Mouse (Mus musculus) ovary, postnatal 36 days (tissue): ENCODE results near the gene Olfr360.
"Not testable (repeated sequence)": the region's sequence is repeated elsewhere in the genome, so short reads cannot be mapped to it uniquely, and the experiment has no call there.

Source experiments
- DNase-seq: peaks from one replicate; pipeline ENCODE4 v3.0.0; 2022; ENCODE audit warnings: low spot score, mixed read lengths

The Olfr360 gene

DNA sequence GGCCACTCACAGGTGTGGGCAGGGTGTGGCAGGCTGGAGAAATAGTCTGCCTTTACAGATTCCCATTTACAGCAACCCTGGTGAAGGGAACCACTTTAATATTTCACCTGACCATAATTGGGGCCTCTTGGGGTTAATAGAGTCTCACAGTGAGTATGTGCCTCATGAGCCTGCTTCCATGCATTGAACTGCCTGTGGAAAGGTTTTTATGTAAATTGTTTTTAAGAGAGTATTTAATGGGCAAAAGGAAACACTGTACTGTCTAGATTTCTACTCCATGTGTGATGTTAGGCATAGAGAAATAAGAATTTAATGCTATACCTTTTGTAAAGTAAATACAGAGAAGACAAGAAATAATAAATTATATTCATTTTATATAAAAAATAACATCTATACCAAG is at the start of gene Olfr360:
Gene Olfr360 (plus strand): TSS at position 301 of the 400 bp plus-strand sequence.
- no peak for DNase-seq

DNA sequence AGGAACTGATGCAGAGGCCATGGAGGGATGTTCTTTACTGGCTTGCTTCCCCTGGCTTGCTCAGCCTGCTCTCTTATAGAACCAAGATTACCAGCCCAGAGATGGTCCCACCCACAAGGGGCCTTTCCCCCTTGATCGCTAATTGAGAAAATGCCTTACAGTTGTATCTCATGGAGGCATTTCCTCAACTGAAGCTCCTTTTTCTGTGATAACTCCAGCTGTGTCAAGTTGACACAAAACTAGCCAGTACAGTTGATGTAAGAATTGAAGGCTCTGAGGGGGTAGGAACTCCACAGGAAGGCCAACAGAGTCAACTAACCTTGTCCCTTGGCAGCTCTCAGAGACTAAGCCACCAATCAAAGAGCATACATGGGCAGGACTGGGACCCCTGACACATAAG is 23.6 kb downstream of the Olfr360 start, which contains the start of gene Olfr361:
Gene Olfr361 (minus strand): TSS at position 101 of the 400 bp plus-strand sequence.
- DNase-seq = not testable (repeated sequence)

DNA sequence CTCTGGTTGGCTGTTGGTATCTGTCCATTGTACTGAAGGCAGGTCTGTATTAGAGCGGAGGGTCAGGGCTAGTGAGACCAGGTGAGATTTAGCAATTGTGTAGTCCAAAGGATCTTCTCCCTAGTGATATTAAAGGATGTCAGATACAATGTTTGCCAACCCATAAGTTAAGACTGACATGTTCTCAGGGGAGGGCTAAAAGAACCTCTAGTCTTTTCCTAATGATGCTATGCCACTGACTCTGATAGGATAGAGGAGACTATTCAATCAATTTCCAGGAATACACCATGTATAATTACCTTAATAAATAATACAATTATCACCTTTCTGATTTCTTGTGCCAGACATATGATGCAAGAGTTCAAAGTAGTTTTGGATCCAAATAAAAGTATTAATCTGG is 52.3 kb downstream of the Olfr360 start, which contains the start of gene Olfr362:
Gene Olfr362 (minus strand): TSS at position 101 of the 400 bp plus-strand sequence.
- DNase-seq = no peak
